Mouse (Mus musculus) heart, adult 2 months (tissue): ENCODE measurements around the gene Inf2.

Source experiments
- CTCF ChIP-seq: fragments of 200-600 bp; IDR thresholded peaks from 2 replicates; pipeline ENCODE4 v1.8.1; 2022; ENCODE audit warnings: antibody characterized with exemption, mild to moderate bottlenecking, moderate library complexity
- POLR2A ChIP-seq: fragments of 200-500 bp; IDR thresholded peaks from 2 replicates; pipeline ENCODE4 v1.6.1; 2011; ENCODE audit warnings: mild to moderate bottlenecking, low read depth, low read length, control low read depth; ENCODE audit not compliant: insufficient read depth

GRCm38 (mm10) chr12:112539466-112539965, 49.1 kb upstream of the Inf2 start:
- TF ChIP-seq CTCF (no peak), POLR2A (no peak)
